Comparison of ENCODE assay signal across 26 mouse cellular contexts in the genomic region with DNA sequence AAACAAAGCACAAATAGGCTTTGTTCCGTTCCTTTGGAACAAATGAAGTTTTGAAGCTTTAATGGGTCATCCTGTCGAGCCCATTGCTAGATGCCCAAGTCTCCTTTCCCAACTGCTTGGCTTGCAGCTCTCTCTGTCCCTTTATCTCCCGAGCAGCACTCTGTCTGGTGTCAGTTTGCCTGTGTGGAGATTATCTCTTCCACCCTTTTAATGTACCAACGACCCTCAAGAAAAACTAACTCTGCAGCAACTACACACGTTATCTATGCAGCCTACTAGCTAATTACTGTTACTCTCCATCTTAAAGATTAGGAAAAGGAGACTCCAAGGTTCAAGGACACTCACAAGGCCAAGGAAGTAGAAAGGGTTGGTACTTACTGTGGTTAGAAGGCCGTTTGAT. TPM values are rescaled to one million over a fixed set of nuclear protein-coding genes. Genes with fewer than 3 reads are reported as not detected.
A peak's percentile ranks its signal among the peaks of the same experiment; 100 is the strongest.
DNase-seq lines count a peak whose midpoint lies in the region; ATAC-seq lines count a peak whose summit lies in the region.
"Had no signal": no experiment of that assay in that cellular context is flagged by ENCODE, and none has a peak within 500 bp of the region (broad histone marks: within the 10 kb centered on the region; RNA-seq: fewer than 3 reads in every experiment).

No protein-coding gene starts in this region.

- H3K4me2 ChIP-seq in liver, embryonic 11.5 days: no peak overlapping the region
- H3K4me2 ChIP-seq in liver, embryonic 15.5 days: peak overlapping the region; percentile 19; the same call in 1 of the 2 replicates
- no peak overlapping the region for H3K4me2 ChIP-seq in midbrain, embryonic 16.5 days (ENCODE audit: low read length)
- H3K4me2 ChIP-seq: heart, embryonic 13.5 days; hindbrain, embryonic 13.5 days had no signal

- peak overlapping the region; percentile 51 for H3K27ac ChIP-seq in liver, embryonic 11.5 days (ENCODE audit: low read depth, low read length)
- H3K27ac ChIP-seq in liver, embryonic 15.5 days (replicated peaks): peak overlapping the region; percentile 82
- no peak overlapping the region for H3K27ac ChIP-seq in midbrain, embryonic 16.5 days (ENCODE audit: low read length)
- H3K27ac ChIP-seq: embryonic facial prominence, embryonic 10.5 days; heart, embryonic 13.5 days; hindbrain, embryonic 13.5 days; hindbrain, postnatal 0 days had no signal

- no peak overlapping the region for H3K4me3 ChIP-seq in liver, embryonic 11.5 days (ENCODE audit: low read depth, low read length)
- no peak overlapping the region for H3K4me3 ChIP-seq in liver, embryonic 15.5 days (replicated peaks)
- no peak overlapping the region for H3K4me3 ChIP-seq in midbrain, embryonic 16.5 days (ENCODE audit: low read depth, low read length)
- H3K4me3 ChIP-seq: embryonic facial prominence, embryonic 10.5 days; erythroblast, embryonic 14.5 days; heart, embryonic 13.5 days; hindbrain, embryonic 13.5 days had no signal

- H3K4me1 ChIP-seq in liver, embryonic 11.5 days (replicated peaks; ENCODE audit: control insufficient read depth, insufficient read depth, low read length): peaks cover 45% of the 10 kb centered on the region
- H3K4me1 ChIP-seq in liver, embryonic 15.5 days (replicated peaks): peaks cover 74% of the 10 kb centered on the region
- no peaks in the 10 kb centered on the region for H3K4me1 ChIP-seq in midbrain, embryonic 16.5 days (ENCODE audit: control insufficient read depth, insufficient read depth, low read length)

- intact Hi-C loops in heart, postnatal 14 days (cut with DNase I): no loop called here

- WGBS in liver, embryonic 11.5 days: 37% methylated on average over 6 of the region's 6 CpGs
- WGBS in liver, embryonic 15.5 days (ENCODE audit: insufficient replicate concordance): 23% methylated on average over 6 of the region's 6 CpGs
- 79% methylated on average over 6 of the region's 6 CpGs for WGBS in midbrain, embryonic 16.5 days

- H3K9me3 ChIP-seq in liver, embryonic 11.5 days (ENCODE audit: control insufficient read depth, low read length): no peaks in the 10 kb centered on the region
- H3K9me3 ChIP-seq in liver, embryonic 15.5 days (replicated peaks): no peaks in the 10 kb centered on the region
- H3K9me3 ChIP-seq in midbrain, embryonic 16.5 days (replicated peaks; ENCODE audit: control insufficient read depth, low read length, poor library complexity, severe bottlenecking): no peaks in the 10 kb centered on the region
- H3K9me3 ChIP-seq: embryonic facial prominence, embryonic 10.5 days; G1E; heart, embryonic 13.5 days; hindbrain, embryonic 13.5 days had no signal

- no peak overlapping the region for H3K9ac ChIP-seq in liver, embryonic 11.5 days (ENCODE audit: low read depth, low read length)
- H3K9ac ChIP-seq in liver, embryonic 15.5 days: 0 out of 2 replicates have a peak overlapping the region, but pooled peaks have one; percentile 3
- no peak overlapping the region for H3K9ac ChIP-seq in midbrain, embryonic 16.5 days (ENCODE audit: low read depth, low read length)
- H3K9ac ChIP-seq: heart, embryonic 13.5 days; hindbrain, embryonic 13.5 days had no signal

- peaks cover 7% of the 10 kb centered on the region; the same call in 1 of the 2 replicates for H3K36me3 ChIP-seq in liver, embryonic 11.5 days (ENCODE audit: control insufficient read depth, insufficient read depth, low read length)
- peaks cover 57% of the 10 kb centered on the region for H3K36me3 ChIP-seq in liver, embryonic 15.5 days (replicated peaks)
- no peaks in the 10 kb centered on the region for H3K36me3 ChIP-seq in midbrain, embryonic 16.5 days (ENCODE audit: control insufficient read depth, insufficient read depth, low read length)
- H3K36me3 ChIP-seq: embryonic facial prominence, embryonic 10.5 days; hindbrain, embryonic 13.5 days had no signal

- H3K27me3 ChIP-seq in liver, embryonic 11.5 days (replicated peaks; ENCODE audit: control insufficient read depth, insufficient read depth, low read length): no peaks in the 10 kb centered on the region
- H3K27me3 ChIP-seq in liver, embryonic 15.5 days: no peaks in the 10 kb centered on the region
- H3K27me3 ChIP-seq in midbrain, embryonic 16.5 days (ENCODE audit: control insufficient read depth, insufficient read depth, low read depth, low read length): no peaks in the 10 kb centered on the region
- H3K27me3 ChIP-seq: heart, embryonic 13.5 days; hindbrain, embryonic 13.5 days; Patski had no signal

- ATAC-seq in liver, embryonic 11.5 days (replicated peaks; ENCODE audit: low FRiP score): peak; percentile 87
- peak; percentile 81 for ATAC-seq in liver, embryonic 15.5 days (ENCODE audit: insufficient read depth)
- ATAC-seq in megakaryocyte-erythroid progenitor cell, adult 5-6 weeks (replicated peaks; ENCODE audit: low FRiP score, low TSS enrichment, poor library complexity, severe bottlenecking): peak; percentile 70
- no peak for ATAC-seq in activated CD4-positive, CD25-positive, alpha-beta regulatory T cell, adult 4 months
- no peak for ATAC-seq in midbrain, embryonic 16.5 days
- ATAC-seq: CD4-positive, CD25-positive, alpha-beta regulatory T cell, adult 4 months; forebrain, embryonic 16.5 days; hindbrain, postnatal 0 days; Patski had no signal

- DNase-seq in heart, adult 11 months: peak; percentile 23
- no peak for DNase-seq in heart, postnatal 14 days
- DNase-seq in liver, embryonic 11.5 days (ENCODE audit: low spot score): no peak
- no peak for DNase-seq in thymus, postnatal 25 days
- DNase-seq: adrenal gland, adult 2 months; adrenal gland, postnatal 25 days; B cell, adult 2 months; cerebellum, adult 2 months; cerebellum, postnatal 10 days; gastrocnemius, postnatal 14 days had no signal

RNA-seq across cellular contexts. Expression of gene Acsl5, which starts 21.6 kb away (rescaled TPM):
- 10 to 100 TPM; 12.4 to 15.7 TPM for total RNA-seq in heart, postnatal 14 days (2021)
- polyA plus RNA-seq in liver, embryonic 11.5 days (2014; fragmentation: Nextera tagmentation; extraction: Ambion mirVana): 125 and 130 TPM in 2 replicates
- 154 and 157 TPM in 2 replicates for polyA plus RNA-seq in liver, embryonic 15.5 days (2015; fragmentation: Nextera tagmentation; extraction: Ambion mirVana)
- 180 and 241 TPM in 2 replicates for total RNA-seq in megakaryocyte-erythroid progenitor cell, adult 5-6 weeks (2014; fragmentation: Nextera tagmentation)
- 295 and 345 TPM in 2 replicates for total RNA-seq in megakaryocyte-erythroid progenitor cell, adult 5-6 weeks (2017)
- 10 to 100 TPM; 65.4 to 98.0 TPM for polyA plus RNA-seq in activated CD4-positive, CD25-positive, alpha-beta regulatory T cell, adult 4 months (2017; shearing (Covaris generic))
- 14.7 and 18.2 TPM in 2 replicates for polyA plus RNA-seq in midbrain, embryonic 16.5 days (2015; fragmentation: Nextera tagmentation; extraction: Ambion mirVana)

RNA-seq across cellular contexts. Expression of gene Gucy2g, which starts 32.3 kb away (rescaled TPM):
- total RNA-seq in heart, postnatal 14 days (2021): under 1 TPM in 1 of 2 experiments, not detected in 1; 0.17 TPM
- 0.04 TPM in 1 of 2 replicates, not detected in the other for polyA plus RNA-seq in liver, embryonic 11.5 days (2014; fragmentation: Nextera tagmentation; extraction: Ambion mirVana)
- not detected in 2 replicates for polyA plus RNA-seq in liver, embryonic 15.5 days (2015; fragmentation: Nextera tagmentation; extraction: Ambion mirVana)
- total RNA-seq in megakaryocyte-erythroid progenitor cell, adult 5-6 weeks (2014; fragmentation: Nextera tagmentation): not detected in 2 replicates
- total RNA-seq in megakaryocyte-erythroid progenitor cell, adult 5-6 weeks (2017): not detected in 2 replicates
- not detected for polyA plus RNA-seq in activated CD4-positive, CD25-positive, alpha-beta regulatory T cell, adult 4 months (2017; shearing (Covaris generic))
- 0.05 TPM in 1 of 2 replicates, not detected in the other for polyA plus RNA-seq in midbrain, embryonic 16.5 days (2015; fragmentation: Nextera tagmentation; extraction: Ambion mirVana)
- total RNA-seq: adrenal gland, adult 2 months; adrenal gland, postnatal 25 days; hematopoietic stem cell, adult 5-6 weeks; hindbrain, postnatal 0 days had no signal
- polyA plus RNA-seq: embryonic facial prominence, embryonic 10.5 days; erythroblast, embryonic 14.5 days; forebrain, embryonic 11.5 days; forebrain, embryonic 16.5 days; G1E; heart, embryonic 13.5 days; heart, postnatal 0 days had no signal

RNA-seq across cellular contexts. Expression of gene Zdhhc6, which starts 42.5 kb away (rescaled TPM):
- total RNA-seq in heart, postnatal 14 days (2021): 10 to 100 TPM; 18.8 to 20.4 TPM
- 120 and 124 TPM in 2 replicates for polyA plus RNA-seq in liver, embryonic 11.5 days (2014; fragmentation: Nextera tagmentation; extraction: Ambion mirVana)
- polyA plus RNA-seq in liver, embryonic 15.5 days (2015; fragmentation: Nextera tagmentation; extraction: Ambion mirVana): 49.0 and 51.4 TPM in 2 replicates
- total RNA-seq in megakaryocyte-erythroid progenitor cell, adult 5-6 weeks (2014; fragmentation: Nextera tagmentation): 80.1 and 80.5 TPM in 2 replicates
- total RNA-seq in megakaryocyte-erythroid progenitor cell, adult 5-6 weeks (2017): 66.1 and 68.1 TPM in 2 replicates
- 10 to 100 TPM; 64.8 to 66.0 TPM for polyA plus RNA-seq in activated CD4-positive, CD25-positive, alpha-beta regulatory T cell, adult 4 months (2017; shearing (Covaris generic))
- 64.7 and 71.1 TPM in 2 replicates for polyA plus RNA-seq in midbrain, embryonic 16.5 days (2015; fragmentation: Nextera tagmentation; extraction: Ambion mirVana)

RNA-seq across cellular contexts. Expression of gene Vti1a, which starts 42.8 kb away (rescaled TPM):
- 10 to 100 TPM; 16.0 to 16.7 TPM for total RNA-seq in heart, postnatal 14 days (2021)
- 26.4 and 30.1 TPM in 2 replicates for polyA plus RNA-seq in liver, embryonic 11.5 days (2014; fragmentation: Nextera tagmentation; extraction: Ambion mirVana)
- 13.6 and 13.7 TPM in 2 replicates for polyA plus RNA-seq in liver, embryonic 15.5 days (2015; fragmentation: Nextera tagmentation; extraction: Ambion mirVana)
- 56.4 and 65.4 TPM in 2 replicates for total RNA-seq in megakaryocyte-erythroid progenitor cell, adult 5-6 weeks (2014; fragmentation: Nextera tagmentation)
- total RNA-seq in megakaryocyte-erythroid progenitor cell, adult 5-6 weeks (2017): 39.6 and 54.3 TPM in 2 replicates
- 10 to 100 TPM; 26.1 to 32.2 TPM for polyA plus RNA-seq in activated CD4-positive, CD25-positive, alpha-beta regulatory T cell, adult 4 months (2017; shearing (Covaris generic))
- polyA plus RNA-seq in midbrain, embryonic 16.5 days (2015; fragmentation: Nextera tagmentation; extraction: Ambion mirVana): 42.1 and 43.6 TPM in 2 replicates

Comparison
In these comparisons a context has a peak if more than half of its experiments do, and no peak if none do; other contexts are left out.
1. ATAC-seq: peak in liver, embryonic 11.5 days (single experiment), liver, embryonic 15.5 days (single experiment) and megakaryocyte-erythroid progenitor cell, adult 5-6 weeks (single experiment); none in activated CD4-positive, CD25-positive, alpha-beta regulatory T cell, adult 4 months (single experiment) and midbrain, embryonic 16.5 days (single experiment).